8 mouse cellular contexts compared by ENCODE assay signal in the genomic region with DNA sequence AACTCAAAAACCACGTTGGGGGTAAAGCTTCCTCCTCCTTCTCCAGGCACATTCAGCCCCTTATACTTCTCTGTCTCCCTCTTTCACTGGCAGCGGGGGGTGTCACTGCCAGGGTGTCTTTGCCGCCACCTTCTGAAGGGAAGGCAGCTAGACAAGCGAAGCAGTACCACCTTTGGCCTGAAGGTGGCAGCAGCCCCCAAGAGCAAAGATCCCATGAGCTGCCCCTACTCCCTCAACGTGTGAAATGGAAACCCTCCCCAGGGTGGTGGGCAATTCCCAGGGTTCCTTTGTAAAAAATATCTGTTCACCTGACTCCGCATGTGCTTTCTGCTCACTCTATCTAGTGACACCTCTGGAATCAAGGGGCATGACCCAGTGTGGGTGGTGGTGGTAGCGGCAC. TPM values are rescaled to one million over a fixed set of nuclear protein-coding genes. Genes with fewer than 3 reads are reported as not detected.
A peak's percentile ranks its signal among the peaks of the same experiment; 100 is the strongest.
DNase-seq lines count a peak whose midpoint lies in the region; ATAC-seq and TF ChIP-seq lines count a peak whose summit lies in the region.

No protein-coding gene starts in this region.

- no peaks in the 10 kb centered on the region for H3K27me3 ChIP-seq in neural tube, embryonic 15.5 days (replicated peaks)
- no peaks in the 10 kb centered on the region for H3K27me3 ChIP-seq in liver, embryonic 11.5 days (replicated peaks; ENCODE audit: control insufficient read depth, insufficient read depth, low read length)
- H3K27me3 ChIP-seq in thymus, adult 2 months (ENCODE audit: control insufficient read depth, insufficient read depth, low read length) = no peaks in the 10 kb centered on the region

- no peak overlapping the region for H3K4me2 ChIP-seq in neural tube, embryonic 15.5 days
- H3K4me2 ChIP-seq in liver, embryonic 11.5 days = no peak overlapping the region

- no peak overlapping the region for H3K9ac ChIP-seq in neural tube, embryonic 15.5 days (replicated peaks)
- no peak overlapping the region for H3K9ac ChIP-seq in liver, embryonic 11.5 days (ENCODE audit: low read depth, low read length)

- no peak overlapping the region for H3K27ac ChIP-seq in neural tube, embryonic 15.5 days (replicated peaks)
- H3K27ac ChIP-seq in liver, embryonic 11.5 days (ENCODE audit: low read depth, low read length) = no peak overlapping the region
- H3K27ac ChIP-seq in thymus, adult 2 months (ENCODE audit: control insufficient read depth, insufficient read depth, low read length) = no peak overlapping the region

- peak; percentile 87; the same call in 1 of the 2 replicates for TF ChIP-seq CTCF in thymus, adult 2 months (IDR thresholded peaks at IDR 0.05; ENCODE audit: borderline replicate concordance, control insufficient read depth, extremely low read depth, insufficient read depth, low read length, poor library complexity)

- H3K9me3 ChIP-seq in neural tube, embryonic 15.5 days (replicated peaks) = no peaks in the 10 kb centered on the region
- H3K9me3 ChIP-seq in liver, embryonic 11.5 days (ENCODE audit: control insufficient read depth, low read length) = no peaks in the 10 kb centered on the region

- no peaks in the 10 kb centered on the region for H3K36me3 ChIP-seq in neural tube, embryonic 15.5 days
- no peaks in the 10 kb centered on the region; the same call in 1 of the 2 replicates for H3K36me3 ChIP-seq in liver, embryonic 11.5 days (ENCODE audit: control insufficient read depth, insufficient read depth, low read length)
- no peaks in the 10 kb centered on the region for H3K36me3 ChIP-seq in thymus, adult 2 months (ENCODE audit: control insufficient read depth, insufficient read depth, low read length)

- H3K4me3 ChIP-seq in neural tube, embryonic 15.5 days (replicated peaks) = no peak overlapping the region
- H3K4me3 ChIP-seq in liver, embryonic 11.5 days (ENCODE audit: low read depth, low read length) = no peak overlapping the region
- no peak overlapping the region for H3K4me3 ChIP-seq in thymus, adult 2 months (ENCODE audit: control insufficient read depth, insufficient read depth, low read length)

- no peak for ATAC-seq in neural tube, embryonic 15.5 days (ENCODE audit: low FRiP score)
- ATAC-seq in liver, embryonic 11.5 days (replicated peaks; ENCODE audit: low FRiP score) = peak; percentile 48; the same call in 1 of the 2 replicates

- TF ChIP-seq POLR2A in thymus, adult 2 months (IDR thresholded peaks at IDR 0.05; ENCODE audit: control insufficient read depth, extremely low read depth, insufficient read depth, low read length, poor library complexity) = no peak

- peaks cover 29% of the 10 kb centered on the region for H3K4me1 ChIP-seq in neural tube, embryonic 15.5 days
- H3K4me1 ChIP-seq in liver, embryonic 11.5 days (replicated peaks; ENCODE audit: control insufficient read depth, insufficient read depth, low read length) = peaks cover 14% of the 10 kb centered on the region
- peaks cover 4% of the 10 kb centered on the region; the same call in 1 of the 2 replicates for H3K4me1 ChIP-seq in thymus, adult 2 months (replicated peaks; ENCODE audit: control insufficient read depth, insufficient read depth, low read length)

- peak; percentile 81 for DNase-seq in neural tube, embryonic 10.5 days (ENCODE audit: extremely low spot score, low spot score)
- peak; percentile 88 to 94 for DNase-seq in cerebellum, postnatal 36 days
- peak; percentile 71 to 77 for DNase-seq in gastrocnemius, adult 8-10 months (ENCODE audit: low spot score in 2 of 2)
- peak; percentile 92 for DNase-seq in kidney, adult 9 months
- peak; percentile 79 for DNase-seq in liver, embryonic 11.5 days (ENCODE audit: low spot score)
- peak; percentile 82 for DNase-seq in ovary, postnatal 10 days (ENCODE audit: low spot score)
- peak; percentile 87 for DNase-seq in thymus, adult 2 months

- WGBS in neural tube, embryonic 15.5 days = 15% methylated on average over 7 of the region's 7 CpGs
- WGBS in liver, embryonic 11.5 days = 12% methylated on average over 7 of the region's 7 CpGs
- WGBS in thymus, adult 2 months = 15% methylated on average over 7 of the region's 7 CpGs

RNA-seq across cellular contexts. Expression of a gene that starts 6.5 kb away (rescaled TPM):
- polyA plus RNA-seq in neural tube, embryonic 15.5 days (2015; fragmentation: Nextera tagmentation; extraction: Ambion mirVana) = 73.0 and 77.0 TPM in 2 replicates
- 10 to 100 TPM; 38.5 to 54.3 (median 46.0) TPM for total RNA-seq in gastrocnemius, adult 8-10 months (2022)
- polyA plus RNA-seq in liver, embryonic 11.5 days (2014; fragmentation: Nextera tagmentation; extraction: Ambion mirVana) = 64.9 and 71.1 TPM in 2 replicates
- polyA plus RNA-seq in thymus, adult 2 months (2012; rRNA removed) = 71.7 and 84.8 TPM in 2 replicates

RNA-seq across cellular contexts. Expression of a gene that starts 7.8 kb away (rescaled TPM):
- 118 and 141 TPM in 2 replicates for polyA plus RNA-seq in neural tube, embryonic 15.5 days (2015; fragmentation: Nextera tagmentation; extraction: Ambion mirVana)
- total RNA-seq in gastrocnemius, adult 8-10 months (2022) = 1 to 10 TPM in 1 of 4 experiments, under 1 TPM in 3; 0.22 to 1.3 (median 0.39) TPM
- 6.2 and 6.4 TPM in 2 replicates for polyA plus RNA-seq in liver, embryonic 11.5 days (2014; fragmentation: Nextera tagmentation; extraction: Ambion mirVana)
- 20.3 and 23.7 TPM in 2 replicates for polyA plus RNA-seq in thymus, adult 2 months (2012; rRNA removed)

RNA-seq across cellular contexts. Expression of a gene that starts 29.5 kb away (rescaled TPM):
- 0.96 and 16.8 TPM in 2 replicates for polyA plus RNA-seq in neural tube, embryonic 15.5 days (2015; fragmentation: Nextera tagmentation; extraction: Ambion mirVana)
- total RNA-seq in gastrocnemius, adult 8-10 months (2022) = not detected
- 2.0 and 2.2 TPM in 2 replicates for polyA plus RNA-seq in liver, embryonic 11.5 days (2014; fragmentation: Nextera tagmentation; extraction: Ambion mirVana)
- 14.7 and 15.0 TPM in 2 replicates for polyA plus RNA-seq in thymus, adult 2 months (2012; rRNA removed)

RNA-seq across cellular contexts. Expression of a gene that starts 48.5 kb away (rescaled TPM):
- 40.6 and 44.5 TPM in 2 replicates for polyA plus RNA-seq in neural tube, embryonic 15.5 days (2015; fragmentation: Nextera tagmentation; extraction: Ambion mirVana)
- total RNA-seq in gastrocnemius, adult 8-10 months (2022) = 10 to 100 TPM; 24.3 to 26.8 (median 25.8) TPM
- polyA plus RNA-seq in liver, embryonic 11.5 days (2014; fragmentation: Nextera tagmentation; extraction: Ambion mirVana) = 25.1 and 27.2 TPM in 2 replicates
- 26.8 and 35.1 TPM in 2 replicates for polyA plus RNA-seq in thymus, adult 2 months (2012; rRNA removed)

RNA-seq across cellular contexts. Expression of a gene that starts 49.3 kb away (rescaled TPM):
- polyA plus RNA-seq in neural tube, embryonic 15.5 days (2015; fragmentation: Nextera tagmentation; extraction: Ambion mirVana) = 75.0 and 87.9 TPM in 2 replicates
- total RNA-seq in gastrocnemius, adult 8-10 months (2022) = 10 to 100 TPM; 25.7 to 36.4 (median 29.8) TPM
- 157 and 158 TPM in 2 replicates for polyA plus RNA-seq in liver, embryonic 11.5 days (2014; fragmentation: Nextera tagmentation; extraction: Ambion mirVana)
- 116 and 125 TPM in 2 replicates for polyA plus RNA-seq in thymus, adult 2 months (2012; rRNA removed)
